Mouse (Mus musculus): ENCODE measurements around the gene Rgs7bp.

- TF ChIP-seq CTCF (IDR thresholded peaks at IDR 0.05 in 2 of 3, conservative IDR thresholded peaks at IDR 0.05 in 1 of 3; ENCODE audit: control insufficient read depth in 1 of 3, insufficient read depth in 1 of 3, low read depth in 2 of 3, low read length in 3 of 3, poor library complexity in 1 of 3, severe bottlenecking in 1 of 3): no peak
- TF ChIP-seq ZNF384 (IDR thresholded peaks at IDR 0.05; ENCODE audit: low read depth, low read length): no peak
- TF ChIP-seq POLR2A (IDR thresholded peaks at IDR 0.05; ENCODE audit: control insufficient read depth in 1 of 2, insufficient read depth in 1 of 2, low read depth in 1 of 2, low read length in 2 of 2, poor library complexity in 1 of 2): no peak
- TF ChIP-seq SMC3 (IDR thresholded peaks at IDR 0.05; ENCODE audit: low read depth, low read length): no peak
- no peak for TF ChIP-seq USF1 (IDR thresholded peaks at IDR 0.05; ENCODE audit: low read depth, low read length)
- TF ChIP-seq GABPA (IDR thresholded peaks at IDR 0.05; ENCODE audit: low read depth, low read length): no peak
- no peak for TF ChIP-seq NELFE (IDR thresholded peaks at IDR 0.05; ENCODE audit: low read depth, low read length)
- no peak for TF ChIP-seq ZMIZ1 (IDR thresholded peaks at IDR 0.05; ENCODE audit: low read depth, low read length)
- TF ChIP-seq SIN3A (IDR thresholded peaks at IDR 0.05; ENCODE audit: low read length): no peak
- TF ChIP-seq GATA1 (IDR thresholded peaks at IDR 0.05; ENCODE audit: low read depth, low read length): no peak
- no peak for TF ChIP-seq MAX (IDR thresholded peaks at IDR 0.05; ENCODE audit: low read length)
- no peak for TF ChIP-seq EP300 (IDR thresholded peaks at IDR 0.05; ENCODE audit: low read depth in 1 of 2, low read length in 2 of 2)
- no peak for TF ChIP-seq JUND (IDR thresholded peaks at IDR 0.05; ENCODE audit: low read depth, low read length)
- no peak for TF ChIP-seq BHLHE40 (IDR thresholded peaks at IDR 0.05; ENCODE audit: borderline replicate concordance, low read depth, low read length)
Observed at GRCm38 (mm10) chr13:104931635-104932532, 122.8 kb downstream of the Rgs7bp start.

Measured in MEL (cell line).